ENCODE assay signal across 8 mouse cellular contexts in genomic region chr14:59365244-59365644, GRCm38 (mm10). TPM values are rescaled to one million over a fixed set of nuclear protein-coding genes. Genes with fewer than 3 reads are reported as not detected.
DNase-seq lines count a peak whose midpoint lies in the region; ATAC-seq lines count a peak whose summit lies in the region.

Gene Phf11d, minus strand, starts transcription at chr14:59365470.

- H3K4me2 ChIP-seq in heart, embryonic 16.5 days (ENCODE audit: low read depth, low read length): peak within 1 kb of the TSS; percentile 49
- no peak within 1 kb of the TSS for H3K4me2 ChIP-seq in limb, embryonic 15.5 days
- no peak within 1 kb of the TSS for H3K4me2 ChIP-seq in midbrain, embryonic 15.5 days

- H3K27me3 ChIP-seq in heart, embryonic 16.5 days (ENCODE audit: control insufficient read depth, insufficient read depth, low read length): no peaks in the 10 kb centered on the region
- H3K27me3 ChIP-seq in limb, embryonic 15.5 days: no peaks in the 10 kb centered on the region
- no peaks in the 10 kb centered on the region for H3K27me3 ChIP-seq in midbrain, embryonic 15.5 days (replicated peaks)

- 0 out of 2 replicates have a peak, but pooled peaks have one; percentile 32 for ATAC-seq in heart, embryonic 16.5 days (replicated peaks; ENCODE audit: extremely low read depth, insufficient read depth, low FRiP score)
- ATAC-seq in limb, embryonic 15.5 days (ENCODE audit: insufficient number of reproducible peaks, low FRiP score, low TSS enrichment, low read depth): no peak
- no peak for ATAC-seq in midbrain, embryonic 15.5 days (replicated peaks)

- H3K36me3 ChIP-seq in heart, embryonic 16.5 days (ENCODE audit: control insufficient read depth, insufficient read depth): no peaks in the 10 kb centered on the region
- no peaks in the 10 kb centered on the region for H3K36me3 ChIP-seq in limb, embryonic 15.5 days
- H3K36me3 ChIP-seq in midbrain, embryonic 15.5 days (replicated peaks): no peaks in the 10 kb centered on the region

- 45% methylated on average over 6 of the region's 6 CpGs for WGBS in heart, embryonic 16.5 days
- 35% methylated on average over 6 of the region's 6 CpGs for WGBS in limb, embryonic 15.5 days
- WGBS in midbrain, embryonic 15.5 days: 85% methylated on average over 6 of the region's 6 CpGs

- peaks cover 7% of the 10 kb centered on the region for H3K4me1 ChIP-seq in heart, embryonic 16.5 days (ENCODE audit: control insufficient read depth, insufficient read depth, low read length)
- H3K4me1 ChIP-seq in limb, embryonic 15.5 days: 0 out of 2 replicates have a peak, but pooled peaks cover 3% of the 10 kb centered on the region
- no peaks in the 10 kb centered on the region for H3K4me1 ChIP-seq in midbrain, embryonic 15.5 days

- peak within 1 kb of the TSS; percentile 61 for H3K27ac ChIP-seq in heart, embryonic 16.5 days (ENCODE audit: low read length)
- H3K27ac ChIP-seq in limb, embryonic 15.5 days: peak within 1 kb of the TSS; percentile 40
- no peak within 1 kb of the TSS for H3K27ac ChIP-seq in midbrain, embryonic 15.5 days

- peak within 1 kb of the TSS; percentile 24; the same call in 1 of the 2 replicates for H3K4me3 ChIP-seq in heart, embryonic 16.5 days (ENCODE audit: low read length)
- no peak within 1 kb of the TSS for H3K4me3 ChIP-seq in limb, embryonic 15.5 days
- no peak within 1 kb of the TSS for H3K4me3 ChIP-seq in midbrain, embryonic 15.5 days

- no peak within 1 kb of the TSS for H3K9ac ChIP-seq in heart, embryonic 16.5 days (ENCODE audit: low read length)
- no peak within 1 kb of the TSS for H3K9ac ChIP-seq in limb, embryonic 15.5 days
- H3K9ac ChIP-seq in midbrain, embryonic 15.5 days: no peak within 1 kb of the TSS

- DNase-seq in right cerebral cortex, postnatal 10 days (ENCODE audit: low spot score in 2 of 2): peak; percentile 23 to 32
- no peak for DNase-seq in right cerebral cortex, postnatal 14 days
- peak; percentile 8 for DNase-seq in adrenal gland, postnatal 25 days
- peak; percentile 33 for DNase-seq in telencephalon, adult 2 months (ENCODE audit: low read depth, low spot score)
- DNase-seq in embryo, embryonic 10 days (ENCODE audit: low spot score): no peak

- H3K9me3 ChIP-seq in heart, embryonic 16.5 days (replicated peaks; ENCODE audit: control insufficient read depth, low read length): no peaks in the 10 kb centered on the region; the same call in 1 of the 2 replicates
- H3K9me3 ChIP-seq in limb, embryonic 15.5 days: no peaks in the 10 kb centered on the region
- H3K9me3 ChIP-seq in midbrain, embryonic 15.5 days: no peaks in the 10 kb centered on the region

RNA-seq across cellular contexts. Expression of gene Phf11d, which starts in this region (rescaled TPM):
- total RNA-seq in adrenal gland, postnatal 25 days (2021): 3.9 and 6.1 TPM in 2 replicates
- polyA plus RNA-seq in heart, embryonic 16.5 days (2015; fragmentation: Nextera tagmentation; extraction: Ambion mirVana): 2.7 and 4.6 TPM in 2 replicates
- 1.5 and 2.4 TPM in 2 replicates for polyA plus RNA-seq in limb, embryonic 15.5 days (2015; fragmentation: Nextera tagmentation; extraction: Ambion mirVana)
- 0.50 and 0.60 TPM in 2 replicates for polyA plus RNA-seq in midbrain, embryonic 15.5 days (2015; fragmentation: Nextera tagmentation; extraction: Ambion mirVana)

Comparison
In these comparisons a context has a peak if more than half of its experiments do, and no peak if none do; other contexts are left out.
1. DNase-seq: peak in right cerebral cortex, postnatal 10 days (2 of 2), adrenal gland, postnatal 25 days (single experiment) and telencephalon, adult 2 months (single experiment); none in right cerebral cortex, postnatal 14 days (single experiment) and embryo, embryonic 10 days (single experiment).